8 mouse cellular contexts compared by ENCODE assay signal in genomic region chr8:124677078-124677477, GRCm38 (mm10). TPM values are rescaled to one million over a fixed set of nuclear protein-coding genes. Genes with fewer than 3 reads are reported as not detected.
DNase-seq lines count a peak whose midpoint lies in the region; ATAC-seq and TF ChIP-seq lines count a peak whose summit lies in the region.

No protein-coding gene starts in this region.

- no peaks in the 10 kb centered on the region for H3K9me3 ChIP-seq in heart, postnatal 0 days (replicated peaks; ENCODE audit: control insufficient read depth, low read length)

- H3K36me3 ChIP-seq in heart, postnatal 0 days (replicated peaks; ENCODE audit: control insufficient read depth, insufficient read depth, low read length): peaks cover 39% of the 10 kb centered on the region

- no peak for ATAC-seq in heart, postnatal 0 days (ENCODE audit: insufficient read depth, low read depth)

- peak overlapping the region; percentile 7; the same call in 1 of the 2 replicates for H3K27ac ChIP-seq in heart, postnatal 0 days (ENCODE audit: low read depth)

- no peak for TF ChIP-seq EP300 in heart, postnatal 0 days (IDR thresholded peaks at IDR 0.05; ENCODE audit: low read depth)

- no peak for DNase-seq in heart, postnatal 0 days (ENCODE audit: low spot score)
- no peak for DNase-seq in heart, adult 18-20 months
- DNase-seq in thymus, postnatal 25 days: peak; percentile 8
- no peak for DNase-seq in thymus, postnatal 0 days (ENCODE audit: low spot score)
- DNase-seq in layer of hippocampus, postnatal 36 days: peak; percentile 34 to 42
- no peak for DNase-seq in gastrocnemius, postnatal 36 days
- DNase-seq in urinary bladder, adult 18-20 months (ENCODE audit: low spot score in 2 of 2): no peak
- no peak for DNase-seq in adrenal gland, postnatal 4 days (ENCODE audit: low spot score in 2 of 2)

- intact Hi-C loops in gastrocnemius, postnatal 36 days (cut with DNase I): loop anchor here (1.0 to 10.0 kb wide), 2 partner anchors 61 to 292 kb away; no protein-coding TSS in a partner anchor

- no peak overlapping the region for H3K4me2 ChIP-seq in heart, postnatal 0 days (ENCODE audit: low read depth, low read length)

- no peak overlapping the region; the same call in 1 of the 2 replicates for H3K9ac ChIP-seq in heart, postnatal 0 days (replicated peaks; ENCODE audit: low read depth, low read length)

- WGBS in heart, postnatal 0 days: 85% methylated on average over 7 of the region's 7 CpGs

- no peak overlapping the region for H3K4me3 ChIP-seq in heart, postnatal 0 days (ENCODE audit: low read depth, low read length)

- H3K27me3 ChIP-seq in heart, postnatal 0 days (ENCODE audit: control insufficient read depth, insufficient read depth, low read length): no peaks in the 10 kb centered on the region

- no peak for TF ChIP-seq CTCF in heart, postnatal 0 days (IDR thresholded peaks at IDR 0.05; ENCODE audit: low read depth)

- H3K4me1 ChIP-seq in heart, postnatal 0 days (ENCODE audit: control insufficient read depth, insufficient read depth): no peaks in the 10 kb centered on the region

RNA-seq across cellular contexts. Expression of gene 2310022B05Rik, which starts 13.9 kb away (rescaled TPM):
- 144 and 164 TPM in 2 replicates for total RNA-seq in heart, postnatal 0 days (2014; rRNA removed; ENCODE audit: low replicate concordance)
- 29.8 and 30.7 TPM in 2 replicates for polyA plus RNA-seq in heart, postnatal 0 days (2015; fragmentation: Nextera tagmentation; extraction: Ambion mirVana)
- total RNA-seq in heart, adult 18-20 months (2021): 10 to 100 TPM; 50.8 to 70.0 TPM
- 6.7 and 6.9 TPM in 2 replicates for polyA plus RNA-seq in thymus, postnatal 0 days (2015; fragmentation: Nextera tagmentation; extraction: Ambion mirVana)
- 10 to 100 TPM; 71.9 to 76.2 TPM for total RNA-seq in layer of hippocampus, postnatal 36 days (2021)
- total RNA-seq in gastrocnemius, postnatal 36 days (2021): 10 to 100 TPM in 1 of 2 experiments, 1 to 10 TPM in 1; 9.9 to 12.1 TPM
- 10 to 100 TPM; 75.8 to 77.2 TPM for total RNA-seq in adrenal gland, postnatal 4 days (2021)

RNA-seq across cellular contexts. Expression of gene Ttc13, which starts 44.7 kb away (rescaled TPM):
- 15.3 and 18.7 TPM in 2 replicates for total RNA-seq in heart, postnatal 0 days (2014; rRNA removed; ENCODE audit: low replicate concordance)
- polyA plus RNA-seq in heart, postnatal 0 days (2015; fragmentation: Nextera tagmentation; extraction: Ambion mirVana): 13.7 and 15.7 TPM in 2 replicates
- total RNA-seq in heart, adult 18-20 months (2021): 10 to 100 TPM; 14.7 to 15.0 TPM
- 50.8 and 54.3 TPM in 2 replicates for polyA plus RNA-seq in thymus, postnatal 0 days (2015; fragmentation: Nextera tagmentation; extraction: Ambion mirVana)
- 10 to 100 TPM; 45.4 to 53.5 TPM for total RNA-seq in layer of hippocampus, postnatal 36 days (2021)
- 10 to 100 TPM; 15.6 to 18.5 TPM for total RNA-seq in gastrocnemius, postnatal 36 days (2021)
- total RNA-seq in adrenal gland, postnatal 4 days (2021): 10 to 100 TPM; 50.1 to 53.1 TPM

RNA-seq across cellular contexts. Expression of gene Arv1, which starts 44.9 kb away (rescaled TPM):
- total RNA-seq in heart, postnatal 0 days (2014; rRNA removed; ENCODE audit: low replicate concordance): 10.5 and 10.7 TPM in 2 replicates
- 8.9 and 11.0 TPM in 2 replicates for polyA plus RNA-seq in heart, postnatal 0 days (2015; fragmentation: Nextera tagmentation; extraction: Ambion mirVana)
- 1 to 10 TPM; 3.6 to 4.0 TPM for total RNA-seq in heart, adult 18-20 months (2021)
- polyA plus RNA-seq in thymus, postnatal 0 days (2015; fragmentation: Nextera tagmentation; extraction: Ambion mirVana): 20.5 and 23.3 TPM in 2 replicates
- total RNA-seq in layer of hippocampus, postnatal 36 days (2021): 10 to 100 TPM; 13.7 to 13.8 TPM
- total RNA-seq in gastrocnemius, postnatal 36 days (2021): 1 to 10 TPM; 2.2 to 2.9 TPM
- 10 to 100 TPM; 20.0 to 20.9 TPM for total RNA-seq in adrenal gland, postnatal 4 days (2021)

Comparison
In these comparisons a context has a peak if more than half of its experiments do, and no peak if none do; other contexts are left out.
1. DNase-seq: peak in thymus, postnatal 25 days (single experiment) and layer of hippocampus, postnatal 36 days (2 of 2); none in heart, postnatal 0 days (single experiment), heart, adult 18-20 months (0 of 2), thymus, postnatal 0 days (single experiment), gastrocnemius, postnatal 36 days (0 of 2), urinary bladder, adult 18-20 months (0 of 2) and adrenal gland, postnatal 4 days (0 of 2).